Mouse (Mus musculus) testis, adult 2 months (tissue): Measurements from ENCODE around the gene Fbxo10. TPM values are rescaled to one million over a fixed set of nuclear protein-coding genes. Genes with fewer than 3 reads are reported as not detected.
A peak's percentile ranks its signal among the peaks of the same experiment; 100 is the strongest.

Source experiments
- H3K27ac ChIP-seq: fragments of 200-500 bp; 2 replicates; pipeline ENCODE4 v1.5.1; 2012; ENCODE audit warnings: low read depth, low read length; ENCODE audit not compliant: control insufficient read depth, insufficient read depth
- H3K27me3 ChIP-seq: fragments of 200-500 bp; 2 replicates; pipeline ENCODE4 v1.6.1; 2012; ENCODE audit warnings: mild to moderate bottlenecking, low read length, moderate library complexity; ENCODE audit not compliant: control insufficient read depth, insufficient read depth
- H3K36me3 ChIP-seq: fragments of 200-500 bp; 2 replicates; pipeline ENCODE4 v1.6.1; 2012; ENCODE audit warnings: mild to moderate bottlenecking, low read length; ENCODE audit not compliant: control insufficient read depth, insufficient read depth
- H3K4me1 ChIP-seq: fragments of 200-500 bp; 2 replicates; pipeline ENCODE4 v1.6.1; 2012; ENCODE audit warnings: low read length; ENCODE audit not compliant: control insufficient read depth, insufficient read depth
- H3K4me3 ChIP-seq: fragments of 200-500 bp; 2 replicates; pipeline ENCODE4 v1.5.1; 2012; ENCODE audit warnings: low read depth, mild to moderate bottlenecking, low read length, moderate library complexity, mixed read lengths; ENCODE audit not compliant: control insufficient read depth
- CTCF ChIP-seq: fragments of 200-500 bp; IDR thresholded peaks from 2 replicates; pipeline ENCODE4 v1.5.1; 2012; ENCODE audit warnings: low read depth, mild to moderate bottlenecking, inconsistent platforms, low read length, moderate library complexity; ENCODE audit not compliant: control insufficient read depth, insufficient read depth, insufficient replicate concordance
- POLR2A ChIP-seq: fragments of 200-500 bp; IDR thresholded peaks from 2 replicates; pipeline ENCODE4 v1.6.1; 2012; ENCODE audit warnings: low read depth, mild to moderate bottlenecking, inconsistent platforms, low read length, moderate library complexity; ENCODE audit not compliant: control insufficient read depth
- polyA plus RNA-seq: library from polyadenylated mRNA; depleted of rRNA; stranded (reverse); fragments of >200 nt; gene quantifications from 2 replicates; pipeline ENCODE4 v1.2.3, GENCODE M21; 2012; rRNA removed

Fbxo10 gene
- polyA plus RNA-seq, result 3.0 and 4.2 TPM in 2 replicates

DNA sequence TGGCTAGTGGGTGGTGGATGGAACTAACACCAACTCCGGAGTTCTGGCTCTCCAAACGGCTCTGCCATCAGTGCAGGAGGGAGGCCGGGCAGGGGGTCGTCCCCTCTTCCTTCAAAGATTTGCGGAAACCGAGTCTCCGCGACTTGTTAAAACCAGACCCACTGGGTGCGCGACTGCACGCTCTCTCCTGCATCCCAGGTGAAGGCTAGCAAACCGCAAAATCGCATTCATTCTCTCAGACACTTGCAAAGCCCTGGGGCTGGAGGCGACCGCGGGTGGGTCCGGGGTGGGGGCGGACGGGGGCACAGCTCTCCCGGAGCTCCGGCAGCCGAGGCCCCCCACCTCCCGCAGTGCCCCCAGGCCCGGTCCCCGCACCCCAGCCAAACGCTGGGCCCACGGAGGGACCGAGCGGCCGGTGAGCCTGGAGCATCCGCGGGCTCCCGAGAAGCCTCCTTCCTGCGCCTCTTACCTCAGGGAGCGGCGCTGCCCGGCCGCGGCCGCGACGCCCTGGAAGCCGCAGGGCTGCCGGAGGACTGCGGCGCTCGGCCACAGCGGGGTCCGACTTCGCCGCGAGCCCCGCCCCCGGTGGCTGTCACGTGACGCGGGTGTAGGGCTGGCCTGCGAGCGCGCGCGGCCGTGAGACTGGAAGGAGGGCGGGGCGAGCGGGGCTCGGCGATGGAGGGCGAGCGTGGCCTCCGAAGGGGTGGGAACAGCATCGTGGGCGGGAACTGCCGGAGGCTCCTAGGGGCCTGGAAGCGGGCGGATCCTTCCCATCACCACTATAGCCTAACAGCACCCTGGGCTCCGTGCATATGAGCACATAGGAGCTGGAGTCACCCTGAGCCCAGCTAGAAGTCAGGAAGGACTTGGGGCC is at the start of gene Fbxo10:
Fbxo10 (minus strand) TSS at position 584 of the 874 bp plus-strand sequence.
- TF ChIP-seq POLR2A (peak; percentile 48; the same call in 1 of the 2 replicates), CTCF (no peak)

DNA sequence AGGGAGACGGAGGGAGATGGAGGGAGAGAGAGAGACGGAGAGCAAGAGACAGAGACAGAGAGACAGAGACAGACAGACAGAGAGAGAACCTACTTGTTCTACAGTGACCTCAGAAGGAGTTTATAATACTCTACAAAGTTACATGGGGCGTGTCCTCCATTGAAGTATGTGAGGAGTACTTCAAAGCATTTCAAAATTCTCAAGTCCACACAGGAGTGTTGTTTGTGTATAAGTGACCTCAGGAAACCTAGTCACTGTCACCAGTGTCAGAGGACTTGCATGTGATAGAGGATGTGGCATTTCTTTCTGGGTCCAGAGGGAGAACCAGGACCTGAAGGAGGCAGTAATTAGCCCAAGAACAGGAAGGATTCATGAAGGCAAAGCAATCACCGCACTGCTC is 46.6 kb upstream of the Fbxo10 start:
- no peaks in the 10 kb centered on the region for H3K36me3 ChIP-seq
- H3K4me1 ChIP-seq, result no peaks in the 10 kb centered on the region
- TF ChIP-seq CTCF (no peak), POLR2A (no peak)
- H3K27ac ChIP-seq, result no peak overlapping the region
- no peak overlapping the region for H3K4me3 ChIP-seq
- H3K27me3 ChIP-seq, result no peaks in the 10 kb centered on the region

More for the DNA sequence above, at the start of gene Fbxo10:
- Histone ChIP-seq H3K36me3 (no peaks in the 10 kb centered on the region), H3K4me1 (peaks cover 4% of the 10 kb centered on the region), H3K27me3 (no peaks in the 10 kb centered on the region), H3K4me3 (peak within 1 kb of the TSS; percentile 84), H3K27ac (no peak within 1 kb of the TSS)

DNA sequence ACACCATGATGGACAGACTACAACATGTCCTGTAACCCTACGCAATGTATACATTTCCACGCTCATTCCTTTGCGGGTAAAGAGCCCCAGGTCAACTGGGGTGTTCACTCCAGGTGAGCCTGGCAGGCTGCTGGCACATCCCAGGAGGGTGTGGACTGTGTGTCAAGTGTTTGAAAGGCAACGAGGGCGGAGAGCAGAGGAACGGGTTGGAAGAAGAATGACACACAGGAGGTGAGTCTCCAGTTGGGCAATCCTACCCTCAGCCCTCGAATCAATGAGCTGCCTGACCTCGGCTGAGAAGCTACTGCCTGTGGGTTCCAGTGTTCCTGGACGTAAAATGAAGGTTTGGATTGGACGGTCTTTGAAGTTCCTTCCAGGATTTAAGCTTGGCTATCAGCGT is 36.9 kb upstream of the Fbxo10 start:
- no peaks in the 10 kb centered on the region for H3K4me1 ChIP-seq
- H3K27ac ChIP-seq, result no peak overlapping the region
- no peaks in the 10 kb centered on the region for H3K36me3 ChIP-seq
- H3K27me3 ChIP-seq, result no peaks in the 10 kb centered on the region
- H3K4me3 ChIP-seq, result no peak overlapping the region
- TF ChIP-seq POLR2A, result no peak
- TF ChIP-seq CTCF, result no peak

DNA sequence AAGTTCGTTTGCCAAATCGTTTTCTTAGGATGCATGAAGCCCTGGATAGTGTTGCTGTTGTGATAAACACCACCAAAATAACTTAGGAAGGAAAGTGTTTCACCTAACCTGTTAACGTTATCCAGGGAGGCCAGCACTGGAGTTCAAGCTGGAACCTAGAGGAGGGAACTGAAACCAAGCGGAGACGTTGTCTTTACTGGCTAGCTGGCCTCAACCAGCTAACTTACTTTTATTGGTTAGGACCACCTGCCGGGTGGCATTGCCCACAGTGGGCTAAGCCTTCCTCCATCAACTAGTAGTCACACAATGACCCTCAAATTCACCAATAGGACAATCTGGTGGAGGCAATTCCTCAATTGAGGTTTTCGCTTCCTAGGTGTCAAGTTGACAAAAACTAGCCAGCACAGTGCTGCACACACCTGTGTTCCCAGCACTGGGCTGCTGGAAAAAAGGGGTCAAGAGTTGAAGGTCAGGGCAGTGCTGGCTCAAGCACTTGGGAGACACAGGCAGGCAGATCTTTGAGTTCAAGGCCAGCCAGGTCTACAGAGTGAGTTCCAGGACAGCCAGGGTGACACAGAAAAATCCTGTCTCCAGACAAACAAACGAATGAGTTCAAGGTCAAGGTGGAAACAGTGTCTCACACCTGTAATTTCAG is 24.2 kb upstream of the Fbxo10 start:
- Histone ChIP-seq H3K36me3 (no peaks in the 10 kb centered on the region), H3K27me3 (no peaks in the 10 kb centered on the region), H3K27ac (no peak overlapping the region), H3K4me3 (no peak overlapping the region), H3K4me1 (peaks cover 7% of the 10 kb centered on the region)
- no peak for TF ChIP-seq CTCF
- TF ChIP-seq POLR2A, result no peak

DNA sequence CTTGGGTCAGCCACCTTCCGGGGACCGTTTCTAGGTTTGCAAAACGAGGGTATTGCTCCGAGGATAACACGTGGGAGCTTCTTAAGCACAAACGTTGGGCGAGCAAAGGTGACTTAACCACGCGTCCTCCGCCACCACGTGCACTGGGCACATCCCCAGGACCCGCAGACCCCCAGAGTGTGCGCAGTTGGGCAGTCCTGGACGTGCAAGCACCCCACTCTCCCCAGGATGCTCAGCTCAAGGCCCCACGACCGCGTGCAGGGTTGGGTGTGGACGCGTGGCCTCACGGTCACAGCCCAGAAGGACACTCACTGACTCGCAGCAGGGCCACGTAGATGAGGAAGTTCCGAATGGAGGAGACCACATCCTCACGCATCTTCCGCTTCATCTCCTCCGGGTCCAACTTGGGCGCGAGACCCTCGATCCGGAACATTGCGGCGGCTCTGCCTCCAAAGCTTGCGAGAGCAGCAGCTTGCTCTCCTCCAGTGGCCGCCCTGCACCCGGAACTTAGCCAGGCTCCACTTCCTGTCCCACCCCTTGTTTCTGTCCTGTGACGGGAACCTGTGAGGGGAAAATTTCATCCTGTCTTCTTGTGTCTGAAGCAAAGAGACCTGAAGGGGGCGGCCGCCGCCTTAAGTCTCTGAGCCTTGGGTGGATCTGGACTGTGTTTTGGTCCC is 23.3 kb upstream of the Fbxo10 start, which contains the start of gene Tomm5:
Tomm5 (minus strand) TSS at position 514 of the 677 bp plus-strand sequence.
- H3K4me1 ChIP-seq, result peaks cover 7% of the 10 kb centered on the region
- TF ChIP-seq CTCF (peak; percentile 33; the same call in 1 of the 2 replicates), POLR2A (peak; percentile 62)
- H3K4me3 ChIP-seq, result peak within 1 kb of the TSS; percentile 91
- no peaks in the 10 kb centered on the region for H3K27me3 ChIP-seq
- H3K36me3 ChIP-seq, result no peaks in the 10 kb centered on the region
- H3K27ac ChIP-seq, result no peak within 1 kb of the TSS

DNA sequence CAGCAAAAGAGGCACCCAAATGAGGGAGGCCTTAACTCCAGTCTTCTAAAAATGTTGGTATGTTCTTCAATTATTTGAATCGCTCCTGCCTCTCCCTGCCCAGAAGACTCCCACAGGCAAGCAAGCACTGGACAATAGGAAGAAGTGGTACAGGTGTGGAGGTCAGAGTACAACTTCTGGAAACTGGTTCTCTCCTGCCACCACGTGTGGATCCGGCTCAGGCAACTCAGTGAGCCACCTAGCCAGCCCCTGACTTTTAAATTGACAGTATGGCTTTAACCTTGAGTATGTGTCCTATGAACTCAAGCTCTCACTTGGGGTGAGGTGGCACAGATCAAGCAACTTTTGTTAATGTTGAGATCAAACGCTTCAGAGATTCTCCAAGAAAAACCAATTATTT is 22.7 kb upstream of the Fbxo10 start:
- no peaks in the 10 kb centered on the region for H3K27me3 ChIP-seq
- H3K4me3 ChIP-seq, result no peak overlapping the region
- no peaks in the 10 kb centered on the region for H3K36me3 ChIP-seq
- no peak overlapping the region for H3K27ac ChIP-seq
- TF ChIP-seq CTCF (no peak), POLR2A (no peak)
- H3K4me1 ChIP-seq, result peaks cover 7% of the 10 kb centered on the region

DNA sequence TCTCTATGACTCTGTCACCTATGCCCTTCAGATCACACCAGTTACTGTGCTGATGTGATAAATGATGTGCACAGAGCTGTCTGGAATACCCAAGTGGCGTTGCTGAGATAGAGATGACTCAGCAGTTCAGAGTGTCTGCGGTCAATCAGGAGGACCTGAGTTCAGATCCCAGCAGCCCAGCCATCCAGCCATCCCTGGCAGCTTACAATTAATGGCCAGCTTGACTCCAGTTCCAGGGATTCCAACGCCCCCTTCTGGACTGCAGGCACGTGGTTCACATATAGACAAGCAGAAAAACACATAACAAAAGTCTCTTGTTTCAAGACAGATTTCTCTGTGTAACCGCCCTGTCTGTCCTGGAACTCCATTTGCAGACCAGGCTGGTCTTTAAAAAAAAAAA is 22.0 kb upstream of the Fbxo10 start:
- Histone ChIP-seq H3K27ac (no peak overlapping the region), H3K36me3 (no peaks in the 10 kb centered on the region), H3K4me1 (peaks cover 7% of the 10 kb centered on the region), H3K27me3 (no peaks in the 10 kb centered on the region), H3K4me3 (no peak overlapping the region)
- TF ChIP-seq POLR2A (no peak), CTCF (no peak)
